Mouse (Mus musculus) gastrocnemius, postnatal 14 days (tissue): ENCODE measurements around the gene Hoxc6. TPM values are rescaled to one million over a fixed set of nuclear protein-coding genes. Genes with fewer than 3 reads are reported as not detected.

ENCODE experiments used
- DNase-seq: peaks from one replicate; pipeline ENCODE4 v3.0.0; 2021; ENCODE audit warnings: mixed read lengths
- intact Hi-C: fragments of 180-260 bp; cut with DNase I; formaldehyde crosslinking; loops from one replicate; pipeline ENCODE4 v1.15.1; 2025; ENCODE audit warnings: low total_unique reads
- total RNA-seq, 2 experiments: library from RNA; stranded (reverse); gene quantifications; 2 replicates each; pipeline ENCODE4 v1.2.3; 2021

The Hoxc6 gene
- total RNA-seq, 2 experiments from 2014 or later: 5.2 to 5.9 TPM

- intact Hi-C loops: no loop called here
- no peak for DNase-seq
Measured at GRCm38 (mm10) chr15:103006326-103006725, 8.3 kb downstream of the Hoxc6 start.

- DNase-seq: no peak
- intact Hi-C loops: loop anchor here (5.0 kb wide), 1 partner anchor 158 kb away; the partner anchor contains the start of gene Smug1
Measured at GRCm38 (mm10) chr15:103009265-103010111, 11.4 kb downstream of the Hoxc6 start.

GRCm38 (mm10) chr15:103010112-103010846 lies 12.2 kb downstream of the Hoxc6 start:
- intact Hi-C loops: loop anchor here (5.0 kb wide), 1 partner anchor 157 kb away; the partner anchor contains the start of gene Smug1
- no peak for DNase-seq

- DNase-seq: no peak
- intact Hi-C loops: loop anchor here (5.0 kb wide), 1 partner anchor 156 kb away; the partner anchor contains the start of gene Smug1
Measured at GRCm38 (mm10) chr15:103010847-103011555, 12.9 kb downstream of the Hoxc6 start.

- intact Hi-C loops: loop anchor here (5.0 kb wide), 1 partner anchor 155 kb away; the partner anchor contains the start of gene Smug1
- no peak for DNase-seq
Measured at GRCm38 (mm10) chr15:103011928-103012486, 13.9 kb downstream of the Hoxc6 start.

- no peak for DNase-seq
- intact Hi-C loops: loop anchor here (5.0 kb wide), 1 partner anchor 154 kb away; the partner anchor contains the start of gene Smug1
Measured at GRCm38 (mm10) chr15:103013238-103013984, 15.4 kb downstream of the Hoxc6 start.

- intact Hi-C loops: loop anchor here (5.0 kb wide), 2 partner anchors 108 to 153 kb away; partner anchors contain the start of gene Smug1
- peak; percentile 66 for DNase-seq
Measured at GRCm38 (mm10) chr15:103014166-103015008, 16.3 kb downstream of the Hoxc6 start.

- intact Hi-C loops: loop anchor here (5.0 kb wide), 1 partner anchor 107 kb away; no protein-coding TSS in a partner anchor
- DNase-seq: no peak
Measured at GRCm38 (mm10) chr15:103015009-103015399, 16.9 kb downstream of the Hoxc6 start.

GRCm38 (mm10) chr15:103015406-103016166 lies 17.5 kb downstream of the Hoxc6 start:
- DNase-seq: no peak
- intact Hi-C loops: loop anchor here (5.0 kb wide), 1 partner anchor 107 kb away; no protein-coding TSS in a partner anchor

- no peak for DNase-seq
- intact Hi-C loops: loop anchor here (5.0 kb wide), 1 partner anchor 104 kb away; no protein-coding TSS in a partner anchor
Measured at GRCm38 (mm10) chr15:103018636-103019035, 20.6 kb downstream of the Hoxc6 start, which contains the start of gene Hoxc4. Gene Hoxc4 (plus strand): TSS chr15:103018934.

- no peak for DNase-seq
- intact Hi-C loops: no loop called here
Measured at GRCm38 (mm10) chr15:103020899-103021418, 22.9 kb downstream of the Hoxc6 start.

GRCm38 (mm10) chr15:103021544-103021943 lies 23.5 kb downstream of the Hoxc6 start:
- intact Hi-C loops: no loop called here
- DNase-seq: no peak

- DNase-seq: no peak
- intact Hi-C loops: no loop called here
Measured at GRCm38 (mm10) chr15:103024131-103024530, 26.1 kb downstream of the Hoxc6 start.

- DNase-seq: peak; percentile 63
- intact Hi-C loops: no loop called here
Measured at GRCm38 (mm10) chr15:103027266-103028235, 29.5 kb downstream of the Hoxc6 start.

GRCm38 (mm10) chr15:103028916-103029512 lies 31.0 kb downstream of the Hoxc6 start:
- no peak for DNase-seq
- intact Hi-C loops: no loop called here
